Mouse (Mus musculus) ES-Bruce4 (cell line): ENCODE results near the gene Ppp1r27. TPM values are rescaled to one million over a fixed set of nuclear protein-coding genes. Genes with fewer than 3 reads are reported as not detected.

Experiments used
- H3K27ac ChIP-seq: 2 replicates; pipeline ENCODE4 v1.5.1; 2012; ENCODE audit warnings: low read length, inconsistent platforms; ENCODE audit not compliant: insufficient read depth
- H3K27me3 ChIP-seq: 2 replicates; pipeline ENCODE4 v1.6.1; 2012; ENCODE audit warnings: mild to moderate bottlenecking, low read length, inconsistent platforms; ENCODE audit not compliant: control insufficient read depth, poor library complexity, insufficient read depth, severe bottlenecking
- H3K36me3 ChIP-seq: 2 replicates; pipeline ENCODE4 v1.6.1; 2012; ENCODE audit warnings: inconsistent platforms, mild to moderate bottlenecking, low read length, moderate library complexity; ENCODE audit not compliant: control insufficient read depth, poor library complexity, insufficient read depth, severe bottlenecking
- H3K4me1 ChIP-seq: one replicate; pipeline ENCODE4 v1.8.1; 2011; ENCODE audit warnings: low read length; ENCODE audit not compliant: control insufficient read depth, insufficient read depth
- H3K4me3 ChIP-seq: 2 replicates; pipeline ENCODE4 v1.5.1; 2011; ENCODE audit warnings: low read depth, mild to moderate bottlenecking, low read length
- H3K9ac ChIP-seq: 2 replicates; pipeline ENCODE4 v1.6.1; 2012; ENCODE audit warnings: low read depth, mild to moderate bottlenecking, inconsistent platforms; ENCODE audit not compliant: poor library complexity, severe bottlenecking
- H3K9me3 ChIP-seq: replicated peaks from 2 replicates; pipeline ENCODE4 v1.6.1; 2012; ENCODE audit warnings: mild to moderate bottlenecking, low read length, inconsistent platforms; ENCODE audit not compliant: control insufficient read depth, poor library complexity, insufficient read depth, severe bottlenecking
- CTCF ChIP-seq: IDR thresholded peaks from one replicate; pipeline ENCODE4 v1.8.1; 2011; ENCODE audit warnings: low read depth, low read length
- EP300 ChIP-seq: IDR thresholded peaks from 2 replicates; pipeline ENCODE4 v1.6.1; 2011; ENCODE audit warnings: low read depth, low read length; ENCODE audit not compliant: insufficient read depth
- POLR2A ChIP-seq: IDR thresholded peaks from one replicate; pipeline ENCODE4 v1.8.1; 2011; ENCODE audit warnings: low read length; ENCODE audit not compliant: insufficient read depth
- polyA plus RNA-seq: library from polyadenylated mRNA; stranded (reverse); fragments of >200 nt; gene quantifications from 2 replicates; pipeline ENCODE4 v1.2.4, GENCODE M21; 2011; ENCODE audit warnings: low read depth; ENCODE audit not compliant: missing spikeins, insufficient read depth, insufficient read length

Ppp1r27 gene
- polyA plus RNA-seq, 1 experiment: not detected

DNA sequence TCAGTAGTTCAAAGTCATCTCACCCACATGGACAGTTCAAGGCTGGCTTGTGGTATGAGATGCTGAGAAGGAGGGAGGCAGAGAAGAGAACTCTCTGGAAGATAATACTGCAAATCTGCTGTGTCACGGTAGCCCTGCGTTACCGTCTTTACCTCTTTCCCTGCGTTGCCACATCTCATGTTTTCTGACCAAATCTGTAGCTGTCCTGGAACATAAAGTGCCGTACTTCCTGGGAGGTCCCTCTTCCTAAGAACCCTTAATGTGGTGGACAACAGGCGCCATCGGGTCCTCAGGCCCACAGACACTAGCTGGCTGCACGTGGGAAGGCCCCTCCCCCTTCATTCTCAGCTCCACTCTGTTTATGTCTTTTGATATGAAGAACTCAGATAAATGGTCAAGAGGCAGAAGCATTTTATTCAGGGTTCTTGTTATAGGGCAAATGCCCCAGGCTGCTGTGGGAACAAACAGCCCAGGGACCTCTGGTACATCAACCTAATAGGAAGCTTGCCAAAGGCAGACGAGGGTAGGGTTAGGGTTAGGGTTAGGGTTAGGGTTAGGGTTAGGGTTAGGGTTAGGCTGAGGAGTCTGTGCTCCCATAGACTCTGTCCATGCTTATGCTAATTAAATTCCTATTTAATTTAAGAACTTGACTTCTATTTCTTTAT is 23.1 kb downstream of the Ppp1r27 start:
- TF ChIP-seq CTCF: no peak
- TF ChIP-seq POLR2A: no peak
- TF ChIP-seq EP300: no peak
- Histone ChIP-seq H3K9me3 (no peaks in the 10 kb centered on the region), H3K36me3 (no peaks in the 10 kb centered on the region), H3K27me3 (0 out of 2 replicates have a peak, but pooled peaks cover 1% of the 10 kb centered on the region), H3K9ac (no peak overlapping the region), H3K27ac (no peak overlapping the region), H3K4me1 (no peaks in the 10 kb centered on the region), H3K4me3 (no peak overlapping the region)

DNA sequence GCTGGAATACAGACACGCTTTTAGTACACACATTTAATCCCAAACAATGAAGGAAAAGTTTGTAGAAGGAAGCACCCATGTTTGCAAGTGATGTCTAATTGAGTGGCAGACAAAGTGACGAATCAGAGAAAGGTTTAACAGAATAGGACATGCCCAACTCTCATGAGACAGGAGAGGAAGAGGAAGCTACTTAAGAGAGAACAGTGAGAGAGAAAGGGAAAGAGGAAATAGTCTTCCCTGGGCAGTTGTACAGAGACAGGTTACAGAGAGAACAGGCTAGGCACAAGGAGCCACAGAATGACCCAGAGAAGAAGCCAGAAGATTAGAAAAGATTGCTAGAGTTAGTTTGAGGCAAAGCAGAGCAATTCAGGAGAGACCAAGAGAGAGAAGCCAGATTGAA is 25.0 kb downstream of the Ppp1r27 start:
- Histone ChIP-seq H3K9ac (no peak overlapping the region), H3K27ac (no peak overlapping the region), H3K9me3 (no peaks in the 10 kb centered on the region), H3K4me3 (no peak overlapping the region), H3K27me3 (0 out of 2 replicates have a peak, but pooled peaks cover 1% of the 10 kb centered on the region), H3K36me3 (no peaks in the 10 kb centered on the region), H3K4me1 (no peaks in the 10 kb centered on the region)
- no peak for TF ChIP-seq EP300
- no peak for TF ChIP-seq CTCF
- no peak for TF ChIP-seq POLR2A

DNA sequence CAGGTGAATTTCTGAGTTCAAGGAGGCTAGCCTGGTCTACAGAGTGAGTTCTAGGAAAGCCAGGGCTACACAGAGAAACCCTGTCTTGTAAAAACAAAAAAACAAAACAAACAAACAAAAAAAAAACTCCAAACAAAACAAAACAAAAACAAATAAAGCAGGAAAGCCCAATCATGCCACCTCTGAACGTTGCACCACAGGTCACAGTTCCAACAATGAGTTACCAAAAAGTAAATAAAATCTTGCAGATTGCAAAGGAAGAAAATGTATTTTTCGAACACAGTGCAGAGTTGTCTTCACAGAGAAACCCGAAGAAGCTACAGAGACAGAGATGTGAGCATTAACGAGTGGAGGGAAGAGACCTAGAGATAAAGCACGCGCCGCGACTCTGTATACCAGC is 28.4 kb downstream of the Ppp1r27 start:
- Histone ChIP-seq H3K9ac (no peak overlapping the region), H3K4me3 (no peak overlapping the region), H3K4me1 (no peaks in the 10 kb centered on the region), H3K36me3 (no peaks in the 10 kb centered on the region), H3K9me3 (no peaks in the 10 kb centered on the region), H3K27me3 (no peaks in the 10 kb centered on the region), H3K27ac (no peak overlapping the region)
- TF ChIP-seq EP300 (no peak), CTCF (no peak), POLR2A (no peak)

DNA sequence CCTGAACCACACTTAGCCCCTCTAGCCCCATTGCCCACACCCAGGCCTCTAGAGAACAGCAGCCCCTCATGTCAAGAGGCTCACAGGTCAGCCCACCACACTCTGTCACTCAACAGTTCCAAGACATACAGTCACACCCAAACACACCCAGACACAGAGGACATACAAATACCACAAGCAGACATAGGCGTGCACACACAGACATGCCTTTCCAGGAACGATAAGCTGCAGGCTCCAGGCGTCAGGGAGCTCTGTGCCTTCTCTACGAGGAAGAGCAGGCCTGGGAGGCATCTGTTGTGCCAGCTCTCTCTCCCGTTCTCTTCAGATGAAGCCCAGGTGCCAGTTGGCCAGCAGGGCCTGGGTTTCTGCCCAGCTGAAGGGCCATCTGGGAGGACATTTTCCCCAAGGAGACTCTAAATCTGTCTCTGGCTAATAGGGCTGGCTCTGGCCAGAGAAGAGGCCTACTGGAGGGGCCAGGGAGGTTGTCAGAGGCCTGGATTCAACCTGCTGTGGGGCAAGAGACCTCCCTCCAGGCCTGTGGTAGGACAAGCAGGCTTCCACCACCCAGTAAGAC is 29.9 kb downstream of the Ppp1r27 start:
- Histone ChIP-seq H3K27me3 (no peaks in the 10 kb centered on the region), H3K4me3 (no peak overlapping the region), H3K4me1 (no peaks in the 10 kb centered on the region), H3K27ac (no peak overlapping the region), H3K9ac (no peak overlapping the region), H3K9me3 (no peaks in the 10 kb centered on the region), H3K36me3 (no peaks in the 10 kb centered on the region)
- TF ChIP-seq EP300: no peak
- TF ChIP-seq CTCF: no peak
- no peak for TF ChIP-seq POLR2A

DNA sequence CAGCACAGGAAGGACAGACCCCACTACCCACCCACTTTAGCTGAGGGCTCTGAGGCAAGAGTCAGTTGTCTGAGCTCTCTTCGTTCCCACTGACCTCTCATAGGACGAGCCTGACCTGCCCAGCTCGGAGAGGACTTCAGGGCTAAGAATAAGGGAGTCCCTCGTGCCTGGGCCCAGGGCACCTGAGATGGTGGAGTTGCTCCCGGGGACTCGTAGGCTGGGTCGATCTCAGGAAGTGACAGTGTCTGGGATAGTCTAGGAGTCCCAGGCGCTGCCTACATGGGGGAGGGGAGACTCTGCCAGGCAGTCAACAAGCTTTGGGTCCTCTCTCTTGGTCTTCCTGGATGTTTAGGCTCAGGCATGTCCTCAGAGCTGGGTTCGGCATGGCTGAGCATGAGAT is 30.4 kb downstream of the Ppp1r27 start:
- Histone ChIP-seq H3K27me3 (no peaks in the 10 kb centered on the region), H3K36me3 (no peaks in the 10 kb centered on the region), H3K27ac (no peak overlapping the region), H3K4me1 (no peaks in the 10 kb centered on the region), H3K9me3 (no peaks in the 10 kb centered on the region), H3K9ac (no peak overlapping the region), H3K4me3 (no peak overlapping the region)
- TF ChIP-seq CTCF: no peak
- TF ChIP-seq POLR2A: no peak
- no peak for TF ChIP-seq EP300

DNA sequence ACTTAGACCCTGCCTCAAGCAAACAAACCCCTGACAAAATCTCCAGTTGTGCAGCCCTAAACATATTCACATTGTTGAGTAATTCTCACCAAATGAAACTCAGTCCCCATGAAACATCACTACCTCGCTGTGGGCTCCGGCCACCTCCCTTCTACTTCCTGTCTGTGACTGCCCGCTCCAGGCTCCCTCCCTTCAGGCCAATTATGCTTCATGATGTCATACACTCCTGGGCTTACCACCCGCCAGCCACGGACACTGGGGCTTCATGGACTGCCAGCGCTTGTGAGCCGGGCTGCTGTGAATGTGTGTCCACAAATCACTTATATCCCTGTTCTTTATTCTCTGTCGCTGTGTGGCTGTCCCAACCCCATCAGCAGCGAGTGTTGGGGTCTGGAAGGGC is 31.2 kb downstream of the Ppp1r27 start:
- Histone ChIP-seq H3K36me3 (no peaks in the 10 kb centered on the region), H3K9me3 (no peaks in the 10 kb centered on the region), H3K27me3 (no peaks in the 10 kb centered on the region), H3K4me3 (no peak overlapping the region), H3K27ac (no peak overlapping the region), H3K4me1 (no peaks in the 10 kb centered on the region), H3K9ac (no peak overlapping the region)
- TF ChIP-seq POLR2A: no peak
- no peak for TF ChIP-seq EP300
- TF ChIP-seq CTCF: no peak
